In the genomic region with DNA sequence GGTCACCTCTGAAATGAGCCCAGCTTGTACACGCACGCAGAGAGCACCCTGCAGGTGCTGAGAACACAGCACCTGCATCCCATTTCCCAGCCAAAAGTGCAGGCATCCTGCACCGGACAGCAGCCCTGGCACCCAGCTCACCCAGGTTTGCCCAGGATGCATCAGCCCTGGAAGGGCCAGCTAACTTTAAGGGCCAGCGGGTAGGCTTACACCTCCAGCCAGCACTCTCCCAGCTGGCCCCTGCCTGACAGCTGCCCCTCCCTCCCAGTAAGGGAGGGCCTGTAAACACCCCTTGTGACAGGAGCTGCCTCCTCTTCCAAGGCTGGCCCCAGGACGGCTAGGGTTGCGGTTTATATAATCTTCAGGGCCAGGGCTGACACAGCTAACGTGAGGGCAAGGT, we compare ENCODE assay signal across 9 mouse cellular contexts. TPM values are rescaled to one million over a fixed set of nuclear protein-coding genes. Genes with fewer than 3 reads are reported as not detected.
A peak's percentile ranks its signal among the peaks of the same experiment; 100 is the strongest.
DNase-seq lines count a peak whose midpoint lies in the region; ATAC-seq lines count a peak whose summit lies in the region.
"Had no signal": no experiment of that assay in that cellular context is flagged by ENCODE, and none has a peak within 500 bp of the region (broad histone marks: within the 10 kb centered on the region; RNA-seq: fewer than 3 reads in every experiment).

No protein-coding gene starts in this region.

- H3K4me2 ChIP-seq in embryonic facial prominence, embryonic 13.5 days = peak overlapping the region; percentile 19; the same call in 1 of the 2 replicates
- peak overlapping the region; percentile 90 for H3K4me2 ChIP-seq in hindbrain, embryonic 12.5 days (replicated peaks)
- peak overlapping the region; percentile 98 for H3K4me2 ChIP-seq in neural tube, embryonic 14.5 days (ENCODE audit: low read depth, low read length)
- H3K4me2 ChIP-seq: limb, embryonic 15.5 days had no signal

- H3K36me3 ChIP-seq in embryonic facial prominence, embryonic 13.5 days = no peaks in the 10 kb centered on the region
- peaks cover 4% of the 10 kb centered on the region; the same call in 1 of the 2 replicates for H3K36me3 ChIP-seq in hindbrain, embryonic 12.5 days
- no peaks in the 10 kb centered on the region for H3K36me3 ChIP-seq in neural tube, embryonic 14.5 days (ENCODE audit: control insufficient read depth, insufficient read depth, low read length)
- H3K36me3 ChIP-seq: limb, embryonic 15.5 days had no signal

- H3K9ac ChIP-seq in embryonic facial prominence, embryonic 13.5 days = no peak overlapping the region
- peak overlapping the region; percentile 96 for H3K9ac ChIP-seq in hindbrain, embryonic 12.5 days
- peak overlapping the region; percentile 93 for H3K9ac ChIP-seq in neural tube, embryonic 14.5 days (replicated peaks; ENCODE audit: low read depth, low read length)
- H3K9ac ChIP-seq: limb, embryonic 15.5 days had no signal

- 42% methylated on average over 7 of the region's 7 CpGs for WGBS in embryonic facial prominence, embryonic 13.5 days
- WGBS in hindbrain, embryonic 12.5 days = 39% methylated on average over 7 of the region's 7 CpGs
- 37% methylated on average over 7 of the region's 7 CpGs for WGBS in neural tube, embryonic 14.5 days

- ATAC-seq in embryonic facial prominence, embryonic 13.5 days (ENCODE audit: insufficient number of reproducible peaks, insufficient read depth, low FRiP score, low TSS enrichment, low read depth) = no peak
- no peak for ATAC-seq in hindbrain, embryonic 12.5 days (ENCODE audit: low FRiP score)
- no peak for ATAC-seq in neural tube, embryonic 14.5 days (ENCODE audit: low read depth)
- ATAC-seq in megakaryocyte progenitor cell, adult 5-6 weeks (replicated peaks; ENCODE audit: poor library complexity) = no peak

- no peak overlapping the region for H3K27ac ChIP-seq in embryonic facial prominence, embryonic 13.5 days
- no peak overlapping the region for H3K27ac ChIP-seq in hindbrain, embryonic 12.5 days
- H3K27ac ChIP-seq in neural tube, embryonic 14.5 days (ENCODE audit: low read depth, low read length) = no peak overlapping the region
- H3K27ac ChIP-seq: limb, embryonic 15.5 days had no signal

- no peak overlapping the region for H3K4me3 ChIP-seq in embryonic facial prominence, embryonic 13.5 days
- H3K4me3 ChIP-seq in hindbrain, embryonic 12.5 days = peak overlapping the region; percentile 92
- peak overlapping the region; percentile 92 for H3K4me3 ChIP-seq in neural tube, embryonic 14.5 days (ENCODE audit: low read depth, low read length)

- H3K4me1 ChIP-seq in embryonic facial prominence, embryonic 13.5 days = peaks cover 28% of the 10 kb centered on the region
- peaks cover 47% of the 10 kb centered on the region for H3K4me1 ChIP-seq in hindbrain, embryonic 12.5 days
- peaks cover 29% of the 10 kb centered on the region for H3K4me1 ChIP-seq in neural tube, embryonic 14.5 days (ENCODE audit: control insufficient read depth, insufficient read depth, low read length)

- H3K27me3 ChIP-seq in embryonic facial prominence, embryonic 13.5 days = peaks cover 60% of the 10 kb centered on the region
- H3K27me3 ChIP-seq in hindbrain, embryonic 12.5 days = peaks cover 23% of the 10 kb centered on the region
- no peaks in the 10 kb centered on the region for H3K27me3 ChIP-seq in neural tube, embryonic 14.5 days (ENCODE audit: control insufficient read depth, insufficient read depth, low read length)

- no peaks in the 10 kb centered on the region for H3K9me3 ChIP-seq in embryonic facial prominence, embryonic 13.5 days
- no peaks in the 10 kb centered on the region for H3K9me3 ChIP-seq in hindbrain, embryonic 12.5 days (replicated peaks)
- no peaks in the 10 kb centered on the region for H3K9me3 ChIP-seq in neural tube, embryonic 14.5 days (ENCODE audit: control insufficient read depth, low read length)
- H3K9me3 ChIP-seq: limb, embryonic 15.5 days had no signal

- intact Hi-C loops in heart, postnatal 36 days (cut with DNase I) = loop anchor here (2.0 kb wide), 1 partner anchor 59 kb away; no protein-coding TSS in a partner anchor

- peak; percentile 68 to 75 for DNase-seq in heart, adult 9 months (ENCODE audit: low spot score in 2 of 2)
- no peak for DNase-seq in heart, postnatal 36 days
- no peak for DNase-seq in embryo, embryonic 10 days (ENCODE audit: low spot score)
- DNase-seq in thymus, postnatal 36 days = no peak

RNA-seq across cellular contexts. Expression of a gene that starts 2.4 kb away (rescaled TPM):
- 10 to 100 TPM; 75.0 to 77.2 TPM for total RNA-seq in heart, postnatal 36 days (2021)
- polyA plus RNA-seq in embryonic facial prominence, embryonic 13.5 days (2015; fragmentation: Nextera tagmentation; extraction: Ambion mirVana) = 2.4 and 2.5 TPM in 2 replicates
- 16.0 and 16.2 TPM in 2 replicates for polyA plus RNA-seq in hindbrain, embryonic 12.5 days (2016; fragmentation: Nextera tagmentation; extraction: Ambion mirVana)
- polyA plus RNA-seq in neural tube, embryonic 14.5 days (2014; fragmentation: Nextera tagmentation; extraction: Ambion mirVana) = 26.5 and 33.1 TPM in 2 replicates
- not detected in 2 replicates for total RNA-seq in megakaryocyte progenitor cell, adult 5-6 weeks (2015)
- total RNA-seq in megakaryocyte progenitor cell, adult 5-6 weeks (2017) = 0.03 TPM in 1 of 2 replicates, not detected in the other

RNA-seq across cellular contexts. Expression of a gene that starts 41.9 kb away (rescaled TPM):
- 100 to 1,000 TPM; 110 to 136 TPM for total RNA-seq in heart, postnatal 36 days (2021)
- 44.9 and 48.0 TPM in 2 replicates for polyA plus RNA-seq in embryonic facial prominence, embryonic 13.5 days (2015; fragmentation: Nextera tagmentation; extraction: Ambion mirVana)
- polyA plus RNA-seq in hindbrain, embryonic 12.5 days (2016; fragmentation: Nextera tagmentation; extraction: Ambion mirVana) = 26.5 and 28.1 TPM in 2 replicates
- 29.0 and 34.8 TPM in 2 replicates for polyA plus RNA-seq in neural tube, embryonic 14.5 days (2014; fragmentation: Nextera tagmentation; extraction: Ambion mirVana)
- 68.2 and 69.6 TPM in 2 replicates for total RNA-seq in megakaryocyte progenitor cell, adult 5-6 weeks (2015)
- 38.4 and 38.8 TPM in 2 replicates for total RNA-seq in megakaryocyte progenitor cell, adult 5-6 weeks (2017)

Comparison
In these comparisons a context has a peak if more than half of its experiments do, and no peak if none do; other contexts are left out.
1. DNase-seq: peak in heart, adult 9 months (2 of 2); none in heart, postnatal 36 days (0 of 2), embryo, embryonic 10 days (single experiment) and thymus, postnatal 36 days (0 of 2).
2. H3K4me2 ChIP-seq: peak in every context shown above with its lines; median percentile 98 in neural tube, embryonic 14.5 days; 90 in hindbrain, embryonic 12.5 days; 19 in embryonic facial prominence, embryonic 13.5 days.